Mouse (Mus musculus): ENCODE data around the gene Fat1.

- TF ChIP-seq CTCF (IDR thresholded peaks at IDR 0.05; ENCODE audit: low read depth, low read length) (no peak), POLR2A (IDR thresholded peaks at IDR 0.05; ENCODE audit: extremely low read depth, insufficient read depth, low read length) (no peak)
Observed at GRCm38 (mm10) chr8:44911126-44911903, 23.9 kb upstream of the Fat1 start.

Measured in liver, adult 2 months (tissue).